8 mouse cellular contexts compared by ENCODE assay signal in genomic region chr2:167727161-167727560, GRCm38 (mm10). TPM values are rescaled to one million over a fixed set of nuclear protein-coding genes. Genes with fewer than 3 reads are reported as not detected.
DNase-seq lines count a peak whose midpoint lies in the region; ATAC-seq lines count a peak whose summit lies in the region.
"Had no signal": no experiment of that assay in that cellular context is flagged by ENCODE, and none has a peak within 500 bp of the region (broad histone marks: within the 10 kb centered on the region; RNA-seq: fewer than 3 reads in every experiment).

No protein-coding gene starts in this region.

- intact Hi-C loops in left cerebral cortex, postnatal 25 days (cut with DNase I) = no loop called here

- no peak overlapping the region for H3K4me2 ChIP-seq in midbrain, embryonic 13.5 days (replicated peaks)

- ATAC-seq in midbrain, embryonic 13.5 days = 0 out of 2 replicates have a peak, but pooled peaks have one; percentile 58

- no peak overlapping the region for H3K4me3 ChIP-seq in midbrain, embryonic 13.5 days (replicated peaks)
- H3K4me3 ChIP-seq in midbrain, embryonic 10.5 days = no peak overlapping the region

- no peaks in the 10 kb centered on the region for H3K36me3 ChIP-seq in midbrain, embryonic 13.5 days
- H3K36me3 ChIP-seq in midbrain, embryonic 10.5 days = no peaks in the 10 kb centered on the region

- no peaks in the 10 kb centered on the region for H3K9me3 ChIP-seq in midbrain, embryonic 13.5 days
- H3K9me3 ChIP-seq in midbrain, embryonic 10.5 days (replicated peaks) = no peaks in the 10 kb centered on the region

- H3K27ac ChIP-seq in midbrain, embryonic 13.5 days = no peak overlapping the region
- no peak overlapping the region for H3K27ac ChIP-seq in midbrain, embryonic 10.5 days (replicated peaks)
- H3K27ac ChIP-seq: liver, embryonic 14.5 days had no signal

- WGBS in midbrain, embryonic 13.5 days = 54% methylated on average over 13 of the region's 13 CpGs
- 72% methylated on average over 13 of the region's 13 CpGs for WGBS in midbrain, embryonic 10.5 days

- no peak for DNase-seq in midbrain, embryonic 10.5 days (ENCODE audit: low spot score)
- DNase-seq in cerebellum, adult 9-10 months = peak; percentile 10
- DNase-seq in kidney, adult 18-20 months = peak; percentile 79
- peak; percentile 23 to 49 for DNase-seq in left cerebral cortex, postnatal 25 days (ENCODE audit: low spot score in 2 of 2)
- DNase-seq in right cerebral cortex, adult 2 months (ENCODE audit: low spot score in 2 of 2) = peak; percentile 21 to 56
- no peak for DNase-seq in natural killer cell, adult 2 months (ENCODE audit: low spot score in 2 of 2)

- H3K27me3 ChIP-seq in midbrain, embryonic 13.5 days = no peaks in the 10 kb centered on the region; the same call in 1 of the 2 replicates
- no peaks in the 10 kb centered on the region for H3K27me3 ChIP-seq in midbrain, embryonic 10.5 days (ENCODE audit: low read depth, poor library complexity, severe bottlenecking)

- H3K9ac ChIP-seq in midbrain, embryonic 13.5 days (replicated peaks) = no peak overlapping the region
- H3K9ac ChIP-seq: liver, embryonic 14.5 days had no signal

- H3K4me1 ChIP-seq in midbrain, embryonic 13.5 days (replicated peaks) = no peaks in the 10 kb centered on the region
- H3K4me1 ChIP-seq in midbrain, embryonic 10.5 days = peaks cover 8% of the 10 kb centered on the region

RNA-seq across cellular contexts. Expression of gene Tmem189, which starts 37.5 kb away (rescaled TPM):
- 27.1 and 28.0 TPM in 2 replicates for polyA plus RNA-seq in midbrain, embryonic 13.5 days (2015; fragmentation: Nextera tagmentation; extraction: Ambion mirVana)
- polyA plus RNA-seq in midbrain, embryonic 10.5 days (2016; fragmentation: Nextera tagmentation; extraction: Ambion mirVana) = 35.7 and 35.8 TPM in 2 replicates
- 10 to 100 TPM; 49.7 to 54.0 TPM for total RNA-seq in left cerebral cortex, postnatal 25 days (2021)

RNA-seq across cellular contexts. Expression of gene Cebpb, which starts 38.4 kb away (rescaled TPM):
- polyA plus RNA-seq in midbrain, embryonic 13.5 days (2015; fragmentation: Nextera tagmentation; extraction: Ambion mirVana) = 0.20 TPM in 1 of 2 replicates, not detected in the other
- polyA plus RNA-seq in midbrain, embryonic 10.5 days (2016; fragmentation: Nextera tagmentation; extraction: Ambion mirVana) = 0.30 and 0.48 TPM in 2 replicates
- total RNA-seq in left cerebral cortex, postnatal 25 days (2021) = 10 to 100 TPM; 12.1 to 12.7 TPM

Comparison
In these comparisons a context has a peak if more than half of its experiments do, and no peak if none do; other contexts are left out.
1. DNase-seq: peak in cerebellum, adult 9-10 months (single experiment), kidney, adult 18-20 months (single experiment), left cerebral cortex, postnatal 25 days (2 of 2) and right cerebral cortex, adult 2 months (2 of 2); none in midbrain, embryonic 10.5 days (single experiment) and natural killer cell, adult 2 months (0 of 2).